Mouse (Mus musculus) stomach, postnatal 0 days (tissue): Measurements from ENCODE around the gene Mrpl45.

Source experiments
- CTCF ChIP-seq: IDR thresholded peaks from 2 replicates; pipeline ENCODE4 v1.5.1; 2016; ENCODE audit warnings: antibody characterized with exemption, low read depth, mild to moderate bottlenecking, moderate library complexity
- EP300 ChIP-seq: optimal IDR thresholded peaks from 2 replicates; pipeline ENCODE3; 2016; ENCODE audit warnings: antibody characterized with exemption

DNA sequence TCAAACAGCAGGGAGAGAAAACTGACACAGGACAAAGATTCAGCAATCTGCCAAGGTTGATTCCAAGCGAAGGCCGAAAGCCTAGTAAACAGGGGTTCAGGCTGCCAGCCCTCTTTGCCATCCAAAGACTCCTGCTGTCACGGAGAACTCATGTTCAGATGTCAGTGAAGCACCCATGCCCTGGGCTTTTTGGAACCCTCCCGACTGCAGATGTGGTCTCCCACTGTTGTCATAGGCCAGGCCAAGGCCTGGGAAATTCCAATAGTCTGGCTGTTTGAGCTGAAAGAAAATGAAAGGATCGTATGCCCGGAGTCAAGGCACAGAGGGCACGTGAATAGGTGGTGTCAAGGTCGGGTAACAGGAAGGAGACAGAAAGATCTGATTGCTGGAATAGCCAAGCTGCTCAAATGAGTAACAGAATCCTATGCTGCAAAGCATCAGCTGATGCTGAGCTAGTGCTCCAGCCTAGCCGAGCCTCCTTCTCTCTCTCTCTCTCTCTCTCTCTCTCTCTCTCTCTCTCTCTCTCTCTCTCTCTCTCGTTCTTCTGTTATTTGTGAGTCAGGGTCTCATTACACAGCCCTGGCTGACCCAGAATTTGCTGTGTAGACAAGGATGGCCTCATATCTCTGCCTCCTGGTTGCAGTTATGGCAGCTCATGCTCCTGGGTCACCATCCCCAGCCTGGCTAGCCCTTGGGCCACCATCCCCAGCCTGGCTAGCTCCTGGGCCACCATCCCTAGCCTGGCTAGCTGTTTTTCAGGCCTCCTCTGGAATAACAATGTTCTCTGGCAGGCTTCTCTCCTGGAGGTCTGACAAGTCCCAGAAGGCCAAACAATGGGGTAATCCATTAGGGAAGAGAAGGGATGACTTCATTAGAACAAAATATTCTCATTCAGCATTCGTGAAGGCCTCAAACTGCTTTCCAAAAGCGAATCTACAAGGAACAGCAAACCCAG lies 26.0 kb upstream of the Mrpl45 start:
- no peak for TF ChIP-seq CTCF
- TF ChIP-seq EP300 = no peak
